In genomic region chr2:44353594-44353993, GRCm38 (mm10) we compare ENCODE assay signal across 18 mouse cellular contexts.
DNase-seq lines count a peak whose midpoint lies in the region; ATAC-seq and TF ChIP-seq lines count a peak whose summit lies in the region.
"Had no signal": no experiment of that assay in that cellular context is flagged by ENCODE, and none has a peak within 500 bp of the region (broad histone marks: within the 10 kb centered on the region; RNA-seq: fewer than 3 reads in every experiment).

No protein-coding gene starts in this region.

- DNase-seq in forebrain, embryonic 14.5 days (ENCODE audit: low spot score) = peak; percentile 41
- DNase-seq in lung, embryonic 14.5 days = peak; percentile 25
- DNase-seq in lung, adult 18-20 months = no peak
- DNase-seq in brain, adult 2 months (ENCODE audit: low read depth, low spot score) = peak; percentile 61
- no peak for DNase-seq in urinary bladder, postnatal 36 days (ENCODE audit: low spot score in 2 of 2)
- DNase-seq: adrenal gland, adult 8-10 months; adrenal gland, postnatal 14 days; adrenal gland, postnatal 36 days; cerebellum, adult 11-12 months; cerebellum, adult 2 months; cerebellum, adult 9-10 months; cerebellum, postnatal 10 days; cerebellum, postnatal 25 days had no signal

- 89% methylated on average over 4 of the region's 4 CpGs for WGBS in forebrain, embryonic 14.5 days
- 91% methylated on average over 4 of the region's 4 CpGs for WGBS in forebrain, embryonic 13.5 days
- WGBS in lung, embryonic 14.5 days = 68% methylated on average over 4 of the region's 4 CpGs

- TF ChIP-seq CTCF in lung, embryonic 14.5 days (IDR thresholded peaks at IDR 0.05; ENCODE audit: low read depth) = no peak

- ATAC-seq in forebrain, embryonic 14.5 days = no peak
- no peak for ATAC-seq in forebrain, embryonic 13.5 days
- ATAC-seq in lung, embryonic 14.5 days (ENCODE audit: insufficient read depth) = no peak
- ATAC-seq in megakaryocyte, adult 5-6 weeks (ENCODE audit: poor library complexity, severe bottlenecking) = no peak
- ATAC-seq: forebrain, embryonic 15.5 days; Patski had no signal

- H3K27ac ChIP-seq in forebrain, embryonic 14.5 days (ENCODE audit: low read depth, low read length) = no peak overlapping the region
- H3K27ac ChIP-seq in forebrain, embryonic 13.5 days = no peak overlapping the region
- no peak overlapping the region for H3K27ac ChIP-seq in lung, embryonic 14.5 days (ENCODE audit: low read depth)
- H3K27ac ChIP-seq: embryonic facial prominence, embryonic 13.5 days had no signal

- no peaks in the 10 kb centered on the region for H3K4me1 ChIP-seq in forebrain, embryonic 14.5 days (ENCODE audit: control insufficient read depth, insufficient read depth, low read length)
- no peaks in the 10 kb centered on the region for H3K4me1 ChIP-seq in forebrain, embryonic 13.5 days
- H3K4me1 ChIP-seq in lung, embryonic 14.5 days (ENCODE audit: insufficient read depth) = peaks cover 3% of the 10 kb centered on the region; the same call in 1 of the 2 replicates
- H3K4me1 ChIP-seq: forebrain, embryonic 15.5 days had no signal

- H3K4me2 ChIP-seq in forebrain, embryonic 14.5 days (ENCODE audit: low read length) = no peak overlapping the region
- no peak overlapping the region for H3K4me2 ChIP-seq in forebrain, embryonic 13.5 days
- no peak overlapping the region for H3K4me2 ChIP-seq in lung, embryonic 14.5 days
- H3K4me2 ChIP-seq: embryonic facial prominence, embryonic 13.5 days; forebrain, embryonic 15.5 days had no signal

- H3K9me3 ChIP-seq in forebrain, embryonic 14.5 days (replicated peaks; ENCODE audit: control insufficient read depth, low read length) = no peaks in the 10 kb centered on the region
- no peaks in the 10 kb centered on the region for H3K9me3 ChIP-seq in forebrain, embryonic 13.5 days (replicated peaks)
- no peaks in the 10 kb centered on the region for H3K9me3 ChIP-seq in lung, embryonic 14.5 days (ENCODE audit: low read depth, low read length)
- H3K9me3 ChIP-seq: embryonic facial prominence, embryonic 13.5 days; forebrain, embryonic 15.5 days had no signal

- H3K36me3 ChIP-seq in forebrain, embryonic 14.5 days (ENCODE audit: control insufficient read depth, insufficient read depth, low read length) = no peaks in the 10 kb centered on the region
- H3K36me3 ChIP-seq in forebrain, embryonic 13.5 days (ENCODE audit: poor library complexity, severe bottlenecking) = no peaks in the 10 kb centered on the region
- H3K36me3 ChIP-seq in lung, embryonic 14.5 days (ENCODE audit: insufficient read depth) = no peaks in the 10 kb centered on the region
- H3K36me3 ChIP-seq: embryonic facial prominence, embryonic 13.5 days; forebrain, embryonic 15.5 days had no signal

- H3K9ac ChIP-seq in forebrain, embryonic 14.5 days (ENCODE audit: low read length) = no peak overlapping the region
- no peak overlapping the region for H3K9ac ChIP-seq in forebrain, embryonic 13.5 days
- no peak overlapping the region for H3K9ac ChIP-seq in lung, embryonic 14.5 days
- H3K9ac ChIP-seq: embryonic facial prominence, embryonic 13.5 days; forebrain, embryonic 15.5 days had no signal

- H3K4me3 ChIP-seq in forebrain, embryonic 14.5 days (ENCODE audit: low read depth, low read length) = no peak overlapping the region
- no peak overlapping the region for H3K4me3 ChIP-seq in forebrain, embryonic 13.5 days
- H3K4me3 ChIP-seq in lung, embryonic 14.5 days (ENCODE audit: low read depth, low read length) = no peak overlapping the region
- H3K4me3 ChIP-seq: embryonic facial prominence, embryonic 13.5 days; forebrain, embryonic 15.5 days had no signal

- no peaks in the 10 kb centered on the region for H3K27me3 ChIP-seq in forebrain, embryonic 14.5 days (replicated peaks; ENCODE audit: control insufficient read depth, insufficient read depth, low read length)
- no peaks in the 10 kb centered on the region for H3K27me3 ChIP-seq in forebrain, embryonic 13.5 days
- no peaks in the 10 kb centered on the region for H3K27me3 ChIP-seq in lung, embryonic 14.5 days (ENCODE audit: insufficient read depth, low read length)
- H3K27me3 ChIP-seq: embryonic facial prominence, embryonic 13.5 days; forebrain, embryonic 15.5 days had no signal

Comparison
In these comparisons a context has a peak if more than half of its experiments do, and no peak if none do; other contexts are left out.
1. DNase-seq: peak in forebrain, embryonic 14.5 days (single experiment), lung, embryonic 14.5 days (single experiment) and brain, adult 2 months (single experiment); none in lung, adult 18-20 months (0 of 2) and urinary bladder, postnatal 36 days (0 of 2).